Mouse (Mus musculus) lung, postnatal 0 days (tissue): Measurements from ENCODE around the gene Mia2. TPM values are rescaled to one million over a fixed set of nuclear protein-coding genes. Genes with fewer than 3 reads are reported as not detected.

Experiments used
- ATAC-seq: fragments of 200-750 bp; cut with Nextera tagmentation; 2 replicates; pipeline ENCODE4 v1.8.0; 2017; ENCODE audit warnings: moderate library complexity
- DNase-seq: peaks from one replicate; pipeline ENCODE4 v3.0.0-alpha.2; 2016; ENCODE audit warnings: low spot score
- H3K27ac ChIP-seq: fragments of 300-500 bp; sonication (generic); 2 replicates; pipeline ENCODE4 v1.5.1; 2014; ENCODE audit warnings: antibody characterized with exemption, mild to moderate bottlenecking, low read length, mixed read lengths
- H3K27me3 ChIP-seq: fragments of 300-500 bp; sonication (generic); replicated peaks from 2 replicates; pipeline ENCODE4 v1.6.1; 2014; ENCODE audit warnings: low read length, mixed read lengths; ENCODE audit not compliant: insufficient read depth
- H3K36me3 ChIP-seq: fragments of 300-500 bp; sonication (generic); 2 replicates; pipeline ENCODE4 v1.6.1; 2014; ENCODE audit warnings: low read length, mixed read lengths; ENCODE audit not compliant: insufficient read depth
- H3K4me1 ChIP-seq: fragments of 300-500 bp; sonication (generic); 2 replicates; pipeline ENCODE4 v1.6.1; 2014; ENCODE audit warnings: antibody characterized with exemption, low read depth, low read length, mixed read lengths; ENCODE audit not compliant: insufficient read depth
- H3K4me2 ChIP-seq: fragments of 300-500 bp; sonication (generic); replicated peaks from 2 replicates; pipeline ENCODE4 v1.6.1; 2014; ENCODE audit warnings: low read depth, mild to moderate bottlenecking, low read length, moderate library complexity, mixed read lengths
- H3K4me3 ChIP-seq: fragments of 300-500 bp; sonication (generic); 2 replicates; pipeline ENCODE4 v1.5.1; 2014; ENCODE audit warnings: low read depth, low read length
- H3K9ac ChIP-seq: fragments of 300-500 bp; sonication (generic); replicated peaks from 2 replicates; pipeline ENCODE4 v1.6.1; 2014; ENCODE audit warnings: low read depth, mild to moderate bottlenecking
- H3K9me3 ChIP-seq: fragments of 300-500 bp; sonication (generic); 2 replicates; pipeline ENCODE4 v1.6.1; 2016; ENCODE audit warnings: low read length, mixed read lengths
- CTCF ChIP-seq: IDR thresholded peaks from 2 replicates; pipeline ENCODE4 v1.5.1; 2016; ENCODE audit warnings: antibody characterized with exemption, mild to moderate bottlenecking
- EP300 ChIP-seq: IDR thresholded peaks from 2 replicates; pipeline ENCODE4 v1.6.1; 2016; ENCODE audit warnings: antibody characterized with exemption, mild to moderate bottlenecking, control low read depth
- WGBS: fragments of 180-500 bp; shearing (Covaris S2); extraction: QIAGEN DNeasy Blood & Tissue Kit; methylation state at CpG from one replicate; pipeline ENCODE4 v1.1.7; 2014; 5-methylcytosine and 5-hydroxymethylcytosine counted together
- polyA plus RNA-seq: library from polyadenylated mRNA; unstranded; fragments of >200 nt; fragmentation: Nextera tagmentation; extraction: Ambion mirVana; gene quantifications from 2 replicates; pipeline ENCODE4 v1.2.1, GENCODE M21; 2015

The Mia2 gene
- polyA plus RNA-seq, 1 experiment from 2014 or later = 78.9 TPM

- WGBS = 78% methylated on average over 5 of the region's 5 CpGs
- Histone ChIP-seq H3K9ac (no peak overlapping the region), H3K4me3 (no peak overlapping the region), H3K27ac (no peak overlapping the region), H3K9me3 (no peaks in the 10 kb centered on the region), H3K4me1 (no peaks in the 10 kb centered on the region), H3K27me3 (no peaks in the 10 kb centered on the region), H3K4me2 (no peak overlapping the region), H3K36me3 (no peaks in the 10 kb centered on the region)
- TF ChIP-seq EP300 = no peak
- TF ChIP-seq CTCF = no peak
- ATAC-seq (no peak), DNase-seq (no peak)
Observed at GRCm38 (mm10) chr12:59086171-59086570, 9.4 kb upstream of the Mia2 start.

DNA sequence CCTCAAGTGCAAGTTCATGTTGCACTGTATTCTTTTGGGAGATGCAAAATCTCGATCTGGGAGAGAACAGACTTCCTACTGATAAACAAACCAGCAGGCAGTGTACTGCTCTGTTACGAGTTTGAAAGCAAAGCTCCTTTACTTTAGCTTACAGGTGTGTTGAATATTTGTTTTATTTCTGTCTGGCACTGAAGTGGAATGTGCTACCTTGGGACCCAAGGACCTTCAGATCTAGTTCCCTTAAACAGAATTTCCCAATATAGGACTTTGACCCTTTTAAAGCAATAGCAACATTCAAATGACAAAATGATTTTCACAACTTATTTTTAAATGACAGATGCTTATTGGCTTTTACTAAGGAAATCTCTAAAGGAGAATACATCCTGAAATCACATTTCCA, 2.1 kb upstream of the Mia2 start:
- no peaks in the 10 kb centered on the region for H3K9me3 ChIP-seq
- H3K27ac ChIP-seq = no peak overlapping the region
- DNase-seq (peak; percentile 11), ATAC-seq (no peak)
- H3K27me3 ChIP-seq = no peaks in the 10 kb centered on the region
- no peak for TF ChIP-seq CTCF
- TF ChIP-seq EP300 = no peak
- H3K4me2 ChIP-seq = no peak overlapping the region
- H3K4me1 ChIP-seq = no peaks in the 10 kb centered on the region
- WGBS = 19% methylated on average over 2 of the region's 2 CpGs
- H3K4me3 ChIP-seq = no peak overlapping the region
- no peak overlapping the region for H3K9ac ChIP-seq
- no peaks in the 10 kb centered on the region for H3K36me3 ChIP-seq

DNA sequence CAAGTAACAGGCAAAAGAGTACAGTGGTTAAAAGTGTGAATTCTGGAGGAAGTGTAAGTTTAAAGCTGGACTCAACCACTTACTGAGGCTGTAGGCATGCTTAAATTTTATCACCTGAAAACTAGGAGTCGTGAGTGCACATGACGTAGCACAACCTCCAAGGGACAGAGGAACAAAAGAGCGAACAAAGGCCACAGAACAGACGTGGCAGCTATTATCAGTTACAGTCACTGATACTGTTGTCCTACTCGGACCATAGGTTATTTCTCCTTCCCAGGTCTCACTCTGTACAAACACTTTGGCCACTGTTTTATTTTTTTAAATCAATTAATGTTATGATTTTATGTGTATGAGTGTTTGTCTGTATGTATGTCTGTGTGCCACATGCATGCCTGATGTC, 9.2 kb downstream of the Mia2 start:
- Histone ChIP-seq H3K9ac (no peak overlapping the region), H3K9me3 (no peaks in the 10 kb centered on the region), H3K4me3 (no peak overlapping the region), H3K27ac (no peak overlapping the region), H3K4me1 (no peaks in the 10 kb centered on the region), H3K36me3 (no peaks in the 10 kb centered on the region), H3K27me3 (no peaks in the 10 kb centered on the region), H3K4me2 (no peak overlapping the region)
- no peak for ATAC-seq
- TF ChIP-seq CTCF (no peak), EP300 (no peak)
- WGBS = 69% methylated on average over 5 of the region's 5 CpGs
- no peak for DNase-seq

- no peaks in the 10 kb centered on the region for H3K27me3 ChIP-seq
- H3K4me1 ChIP-seq = no peaks in the 10 kb centered on the region
- H3K9ac ChIP-seq = no peak overlapping the region
- H3K9me3 ChIP-seq = no peaks in the 10 kb centered on the region
- no peak overlapping the region for H3K27ac ChIP-seq
- DNase-seq (no peak), ATAC-seq (no peak)
- TF ChIP-seq EP300 = no peak
- no peak for TF ChIP-seq CTCF
- H3K4me3 ChIP-seq = no peak overlapping the region
- 70% methylated on average over 6 of the region's 6 CpGs for WGBS
- H3K36me3 ChIP-seq = no peaks in the 10 kb centered on the region
- no peak overlapping the region for H3K4me2 ChIP-seq
Observed at GRCm38 (mm10) chr12:59105914-59106313, 10.3 kb downstream of the Mia2 start.

GRCm38 (mm10) chr12:59106491-59106890, 10.9 kb downstream of the Mia2 start:
- no peak for TF ChIP-seq CTCF
- no peak for TF ChIP-seq EP300
- Histone ChIP-seq H3K9me3 (no peaks in the 10 kb centered on the region), H3K4me2 (no peak overlapping the region), H3K4me3 (no peak overlapping the region), H3K27me3 (no peaks in the 10 kb centered on the region), H3K27ac (no peak overlapping the region), H3K36me3 (no peaks in the 10 kb centered on the region), H3K4me1 (no peaks in the 10 kb centered on the region), H3K9ac (no peak overlapping the region)
- WGBS = 89% methylated on average over 5 of the region's 5 CpGs
- DNase-seq (no peak), ATAC-seq (no peak)

GRCm38 (mm10) chr12:59107926-59108325, 12.3 kb downstream of the Mia2 start:
- WGBS = 80% methylated on average over 4 of the region's 4 CpGs
- no peak for TF ChIP-seq CTCF
- no peak for TF ChIP-seq EP300
- ATAC-seq = no peak
- Histone ChIP-seq H3K9ac (no peak overlapping the region), H3K27me3 (no peaks in the 10 kb centered on the region), H3K36me3 (no peaks in the 10 kb centered on the region), H3K4me3 (no peak overlapping the region), H3K27ac (no peak overlapping the region), H3K4me1 (no peaks in the 10 kb centered on the region), H3K4me2 (no peak overlapping the region), H3K9me3 (no peaks in the 10 kb centered on the region)
- no peak for DNase-seq

GRCm38 (mm10) chr12:59117184-59117583, 21.6 kb downstream of the Mia2 start:
- no peaks in the 10 kb centered on the region for H3K36me3 ChIP-seq
- no peak for ATAC-seq
- H3K4me3 ChIP-seq = no peak overlapping the region
- no peaks in the 10 kb centered on the region for H3K9me3 ChIP-seq
- no peak for DNase-seq
- 58% methylated on average over 3 of the region's 3 CpGs for WGBS
- no peak for TF ChIP-seq EP300
- no peak overlapping the region for H3K27ac ChIP-seq
- no peaks in the 10 kb centered on the region for H3K4me1 ChIP-seq
- no peaks in the 10 kb centered on the region for H3K27me3 ChIP-seq
- H3K4me2 ChIP-seq = no peak overlapping the region
- H3K9ac ChIP-seq = no peak overlapping the region
